Mouse (Mus musculus): ENCODE data around the gene St6galnac3.

DNA sequence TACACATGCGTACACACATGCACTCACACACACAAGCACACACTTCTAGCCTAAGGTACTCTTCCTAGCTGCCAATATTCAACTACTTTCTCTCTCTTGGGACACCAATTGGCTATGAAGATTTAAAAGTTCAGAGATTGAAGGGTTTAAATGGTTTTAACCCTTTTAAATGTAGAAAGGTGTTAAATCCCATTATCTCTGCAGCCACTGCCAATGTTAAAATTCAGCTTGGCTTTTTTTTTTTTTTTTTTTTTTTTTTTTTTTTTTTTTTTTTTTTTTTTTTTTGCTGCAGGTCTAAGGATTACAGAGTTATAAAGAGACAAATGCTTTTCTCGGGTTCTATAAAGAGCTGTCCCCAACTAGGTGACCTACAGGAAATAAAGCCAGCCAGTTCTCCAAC, 216.4 kb downstream of the St6galnac3 start:
- no peak for TF ChIP-seq CTCF (IDR thresholded peaks at IDR 0.05; ENCODE audit: borderline replicate concordance, extremely low read depth, insufficient read depth, insufficient read length)
- TF ChIP-seq POLR2A (IDR thresholded peaks at IDR 0.05; ENCODE audit: borderline replicate concordance, extremely low read depth, insufficient read depth, insufficient read length, poor library complexity, severe bottlenecking): no peak
